Mouse (Mus musculus) hindbrain, postnatal 0 days (tissue): ENCODE measurements around the gene Pgm3. TPM values are rescaled to one million over a fixed set of nuclear protein-coding genes. Genes with fewer than 3 reads are reported as not detected.
"Not testable (repeated sequence)": the region's sequence is repeated elsewhere in the genome, so short reads cannot be mapped to it uniquely, and the experiment has no call there.

Experiments used
- ATAC-seq: fragments of 200-750 bp; cut with Nextera tagmentation; 2 replicates; pipeline ENCODE4 v1.8.0; 2017; ENCODE audit warnings: mild to moderate bottlenecking, moderate TSS enrichment, moderate library complexity
- DNase-seq: peaks from one replicate; pipeline ENCODE4 v3.0.0-alpha.2; 2015; ENCODE audit warnings: low spot score
- H3K27ac ChIP-seq: fragments of 300-500 bp; sonication (generic); 2 replicates; pipeline ENCODE4 v1.5.1; 2014; ENCODE audit warnings: mild to moderate bottlenecking
- H3K27me3 ChIP-seq: fragments of 300-500 bp; sonication (generic); 2 replicates; pipeline ENCODE4 v1.6.1; 2014; ENCODE audit warnings: low read length, mixed read lengths; ENCODE audit not compliant: insufficient read depth
- H3K36me3 ChIP-seq: fragments of 300-500 bp; sonication (generic); 2 replicates; pipeline ENCODE4 v1.6.1; 2014; ENCODE audit warnings: low read length, mixed read lengths; ENCODE audit not compliant: insufficient read depth
- H3K4me1 ChIP-seq: fragments of 300-500 bp; sonication (generic); 2 replicates; pipeline ENCODE4 v1.6.1; 2014; ENCODE audit warnings: antibody characterized with exemption, low read length, mixed read lengths; ENCODE audit not compliant: insufficient read depth
- H3K4me2 ChIP-seq: fragments of 300-500 bp; sonication (generic); 2 replicates; pipeline ENCODE4 v1.6.1; 2014; ENCODE audit warnings: low read depth, mild to moderate bottlenecking, low read length, moderate library complexity, mixed read lengths
- H3K4me3 ChIP-seq: fragments of 300-500 bp; sonication (generic); 2 replicates; pipeline ENCODE4 v1.5.1; 2014; ENCODE audit warnings: low read length
- H3K9ac ChIP-seq: fragments of 300-500 bp; sonication (generic); replicated peaks from 2 replicates; pipeline ENCODE4 v1.6.1; 2014; ENCODE audit warnings: mild to moderate bottlenecking, low read length, moderate library complexity, mixed read lengths
- H3K9me3 ChIP-seq: fragments of 300-500 bp; sonication (generic); 2 replicates; pipeline ENCODE4 v1.6.1; 2016; ENCODE audit warnings: low read length, mixed read lengths
- CTCF ChIP-seq: IDR thresholded peaks from 2 replicates; pipeline ENCODE4 v1.5.1; 2016; ENCODE audit warnings: antibody characterized with exemption, control low read depth, low read depth
- whole genome bisulfite sequencing: fragments of 180-500 bp; shearing (Covaris S2); extraction: QIAGEN DNeasy Blood & Tissue Kit; methylation state at CpG from one replicate; pipeline ENCODE4 v1.1.7; 2014; 5-methylcytosine and 5-hydroxymethylcytosine counted together
- polyA plus RNA-seq: library from polyadenylated mRNA; unstranded; fragments of >200 nt; fragmentation: Nextera tagmentation; extraction: Ambion mirVana; gene quantifications from 2 replicates; pipeline ENCODE4 v1.2.1, GENCODE M21; 2015
- total RNA-seq: library from RNA; depleted of rRNA; stranded (reverse); fragments of >200 nt; gene quantifications from 2 replicates; pipeline ENCODE4 v1.2.3, GENCODE M21; 2014

Gene Pgm3
- total and polyA plus RNA-seq, 2 experiments from 2014 or later, result 12.4 to 28.9 TPM

- no peaks in the 10 kb centered on the region for H3K36me3 ChIP-seq
- ATAC-seq, result no peak
- H3K27me3 ChIP-seq, result no peaks in the 10 kb centered on the region
- no peak overlapping the region for H3K4me3 ChIP-seq
- no peaks in the 10 kb centered on the region for H3K4me1 ChIP-seq
- H3K9ac ChIP-seq, result no peak overlapping the region
- no peak for TF ChIP-seq CTCF
- 50% methylated on average over 8 of the region's 8 CpGs for WGBS
- no peak for DNase-seq
- no peak overlapping the region for H3K27ac ChIP-seq
- no peaks in the 10 kb centered on the region for H3K9me3 ChIP-seq
- H3K4me2 ChIP-seq, result no peak overlapping the region
These were observed 28.2 kb upstream of the Pgm3 start for GRCm38 (mm10) chr9:86599723-86600303.

DNA sequence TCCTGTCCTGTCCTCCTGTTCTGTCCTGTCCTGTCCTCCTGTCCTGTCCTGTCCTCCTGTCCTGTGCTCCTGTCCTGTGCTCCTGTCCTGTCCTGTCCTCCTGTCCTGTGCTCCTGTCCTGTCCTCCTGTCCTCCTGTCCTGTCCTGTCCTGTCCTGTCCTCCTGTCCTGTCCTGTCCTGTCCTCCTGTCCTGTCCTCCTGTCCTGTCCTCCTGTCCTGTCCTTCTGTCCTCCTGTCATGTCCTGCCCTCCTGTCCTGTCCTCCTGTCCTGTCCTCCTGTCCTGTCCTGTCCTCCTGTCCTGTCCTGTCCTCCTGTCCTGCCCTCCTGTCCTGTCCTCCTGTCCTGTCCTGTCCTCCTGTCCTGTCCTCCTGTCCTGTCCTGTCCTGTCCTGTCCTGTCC lies 25.3 kb upstream of the Pgm3 start:
- H3K9me3 ChIP-seq, H3K4me2 ChIP-seq, H3K27me3 ChIP-seq, H3K4me3 ChIP-seq, H3K9ac ChIP-seq, H3K27ac ChIP-seq, DNase-seq, ATAC-seq, H3K36me3 ChIP-seq, H3K4me1 ChIP-seq: not testable (repeated sequence)

DNA sequence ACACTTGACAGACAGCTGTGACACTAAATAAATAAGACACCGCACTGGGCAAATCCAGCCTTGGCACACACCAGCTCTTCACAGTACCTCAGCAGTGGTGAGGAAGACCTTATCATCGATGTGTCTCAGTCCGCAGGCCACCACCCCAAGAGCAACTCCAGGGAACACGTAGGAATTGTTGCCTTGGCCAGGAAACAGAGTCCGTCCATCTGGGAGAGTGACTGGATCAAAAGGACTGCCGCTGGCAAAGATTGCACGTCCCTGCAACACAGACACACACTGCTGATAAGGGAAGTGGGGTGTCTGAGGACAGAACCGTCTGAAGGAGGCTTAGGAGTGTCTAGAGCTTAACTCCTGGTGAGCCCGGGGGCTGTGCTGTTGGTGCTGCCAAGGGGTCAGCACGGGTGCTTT lies 22.7 kb upstream of the Pgm3 start:
- not testable (repeated sequence) for H3K27ac ChIP-seq, H3K4me1 ChIP-seq, ATAC-seq, H3K36me3 ChIP-seq, H3K4me2 ChIP-seq, H3K9me3 ChIP-seq, DNase-seq, H3K27me3 ChIP-seq, H3K4me3 ChIP-seq, H3K9ac ChIP-seq
- 50% methylated on average over 9 of the region's 10 CpGs for WGBS

DNA sequence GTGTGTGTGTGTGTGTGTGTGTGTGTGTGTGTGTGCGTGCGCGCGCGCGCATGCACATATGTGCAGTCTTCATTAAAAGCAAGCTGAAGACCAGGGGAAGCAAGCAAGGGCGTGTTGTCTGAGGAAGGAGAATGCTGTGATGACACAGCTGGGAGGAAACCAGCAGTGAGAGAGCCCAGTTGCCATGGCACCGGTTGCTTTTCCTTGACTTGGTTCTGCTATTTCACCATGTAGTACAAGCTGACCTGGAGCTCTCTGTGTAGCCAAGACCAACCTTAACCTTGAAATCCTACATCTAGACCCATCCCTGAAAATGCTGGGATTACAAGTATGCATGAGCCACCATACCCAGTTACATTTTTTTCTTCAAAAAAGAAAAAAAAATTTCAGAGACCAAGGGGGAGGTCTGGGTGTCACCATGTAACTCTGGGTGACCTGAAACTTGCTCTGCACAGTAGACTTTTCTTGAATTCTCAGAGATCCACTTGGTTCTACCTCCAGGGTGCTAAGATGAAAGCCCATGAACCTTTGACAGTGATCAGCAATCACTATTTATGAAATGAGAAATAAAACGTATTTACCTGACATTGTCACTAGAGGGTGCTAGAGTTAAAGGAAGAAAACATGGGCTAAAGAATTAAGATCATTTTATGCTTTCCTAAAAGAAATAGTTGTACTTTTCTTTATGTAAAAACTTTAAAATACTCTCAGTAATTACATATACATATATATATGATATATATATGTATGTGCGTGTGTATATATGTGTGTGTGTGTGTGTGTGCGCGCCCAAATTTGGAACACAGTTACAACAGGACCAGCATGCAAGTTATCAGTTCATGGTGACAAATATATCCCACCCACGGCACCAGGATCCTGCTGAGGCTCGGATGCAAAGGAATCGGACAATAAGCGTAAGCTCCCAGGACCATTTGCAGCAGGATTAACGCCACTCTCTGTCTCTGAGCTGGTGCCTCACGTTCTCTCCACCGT lies 21.3 kb upstream of the Pgm3 start:
- WGBS, result 72% methylated on average over 19 of the region's 19 CpGs
- peak overlapping the region; percentile 48; the same call in 1 of the 2 replicates for H3K27ac ChIP-seq
- ATAC-seq, result peak; percentile 62
- TF ChIP-seq CTCF, result peak; percentile 74
- DNase-seq, result peak; percentile 72
- no peak overlapping the region for H3K4me2 ChIP-seq
- no peak overlapping the region for H3K9ac ChIP-seq
- no peaks in the 10 kb centered on the region for H3K27me3 ChIP-seq
- no peak overlapping the region for H3K4me3 ChIP-seq
- H3K4me1 ChIP-seq, result no peaks in the 10 kb centered on the region
- no peaks in the 10 kb centered on the region for H3K9me3 ChIP-seq
- no peaks in the 10 kb centered on the region for H3K36me3 ChIP-seq

- Histone ChIP-seq H3K27ac (no peak overlapping the region), H3K4me1 (no peaks in the 10 kb centered on the region), H3K27me3 (no peaks in the 10 kb centered on the region), H3K36me3 (no peaks in the 10 kb centered on the region), H3K4me3 (no peak overlapping the region), H3K9ac (no peak overlapping the region), H3K9me3 (no peaks in the 10 kb centered on the region), H3K4me2 (no peak overlapping the region)
- peak; percentile 35; the same call in 1 of the 2 replicates for ATAC-seq
- no peak for DNase-seq
- TF ChIP-seq CTCF, result no peak
- WGBS, result 94% methylated on average over 11 of the region's 11 CpGs
These were observed 15.6 kb upstream of the Pgm3 start for GRCm38 (mm10) chr9:86587019-86587795.

DNA sequence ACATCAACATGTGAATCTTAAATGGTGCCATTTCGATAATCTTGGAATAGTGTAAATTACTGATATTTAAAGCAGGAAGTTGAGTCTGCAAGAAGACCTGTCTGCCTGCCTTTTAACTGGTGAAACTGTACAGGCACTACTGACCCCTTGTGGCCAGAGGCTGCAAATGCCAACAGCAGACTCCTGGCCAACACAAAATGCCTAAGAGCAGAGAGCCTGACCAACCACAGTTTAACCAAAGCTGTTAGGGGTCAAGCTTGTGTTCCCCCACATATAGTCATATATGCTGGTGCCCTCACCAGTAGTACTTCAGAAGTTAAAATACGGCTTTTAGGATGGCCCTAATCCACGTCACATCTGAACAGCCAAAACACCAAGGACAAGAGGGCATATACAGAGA lies 12.1 kb upstream of the Pgm3 start:
- WGBS, result 57% methylated on average over 3 of the region's 3 CpGs
- H3K4me1 ChIP-seq, result no peaks in the 10 kb centered on the region
- H3K9me3 ChIP-seq, result no peaks in the 10 kb centered on the region
- DNase-seq (peak; percentile 82), ATAC-seq (peak; percentile 61; the same call in 1 of the 2 replicates)
- H3K4me3 ChIP-seq, result no peak overlapping the region
- no peak overlapping the region for H3K4me2 ChIP-seq
- no peaks in the 10 kb centered on the region for H3K27me3 ChIP-seq
- no peak overlapping the region for H3K9ac ChIP-seq
- peak; percentile 91 for TF ChIP-seq CTCF
- no peaks in the 10 kb centered on the region for H3K36me3 ChIP-seq
- no peak overlapping the region for H3K27ac ChIP-seq
